Mouse (Mus musculus): Measurements from ENCODE around the gene Snapc3. TPM values are rescaled to one million over a fixed set of nuclear protein-coding genes. Genes with fewer than 3 reads are reported as not detected.
"Not testable (repeated sequence)": the region's sequence is repeated elsewhere in the genome, so short reads cannot be mapped to it uniquely, and the experiment has no call there.

Snapc3 gene
- polyA plus RNA-seq, 1 experiment from 2014 or later = 17.7 TPM

- ATAC-seq = no peak
- no peak overlapping the region for H3K4me3 ChIP-seq
These were observed 47.3 kb downstream of the Snapc3 start for GRCm38 (mm10) chr4:83464827-83465226.

GRCm38 (mm10) chr4:83467615-83468014 is 50.1 kb downstream of the Snapc3 start:
- no peaks in the 10 kb centered on the region for H3K9me3 ChIP-seq (replicated peaks)
- H3K4me1 ChIP-seq = no peaks in the 10 kb centered on the region
- no peak overlapping the region for H3K4me3 ChIP-seq
- no peak overlapping the region for H3K9ac ChIP-seq
- ATAC-seq = no peak
- WGBS (ENCODE audit: insufficient replicate concordance) = 82% methylated on average over 7 of the region's 7 CpGs
- no peaks in the 10 kb centered on the region for H3K27me3 ChIP-seq (replicated peaks)
- H3K27ac ChIP-seq = no peak overlapping the region
- peaks cover 89% of the 10 kb centered on the region for H3K36me3 ChIP-seq
- no peak overlapping the region for H3K4me2 ChIP-seq

More at GRCm38 (mm10) chr4:83464827-83465226, 47.3 kb downstream of the Snapc3 start:
- WGBS (ENCODE audit: insufficient replicate concordance) = 77% methylated on average over 7 of the region's 7 CpGs
- Histone ChIP-seq H3K4me1 (no peaks in the 10 kb centered on the region), H3K4me2 (no peak overlapping the region), H3K9me3 (replicated peaks) (no peaks in the 10 kb centered on the region), H3K27ac (no peak overlapping the region), H3K36me3 (peaks cover 83% of the 10 kb centered on the region), H3K9ac (no peak overlapping the region), H3K27me3 (replicated peaks) (no peaks in the 10 kb centered on the region)

GRCm38 (mm10) chr4:83468208-83468607 is 50.7 kb downstream of the Snapc3 start:
- H3K9ac ChIP-seq = no peak overlapping the region
- no peaks in the 10 kb centered on the region for H3K27me3 ChIP-seq (replicated peaks)
- no peak overlapping the region for H3K4me3 ChIP-seq
- no peak overlapping the region for H3K27ac ChIP-seq
- H3K4me2 ChIP-seq = no peak overlapping the region
- no peak for ATAC-seq
- H3K36me3 ChIP-seq = peaks cover 89% of the 10 kb centered on the region
- no peaks in the 10 kb centered on the region for H3K4me1 ChIP-seq
- 77% methylated on average over 3 of the region's 3 CpGs for WGBS (ENCODE audit: insufficient replicate concordance)
- no peaks in the 10 kb centered on the region for H3K9me3 ChIP-seq (replicated peaks)

GRCm38 (mm10) chr4:83485250-83485649 is 67.7 kb downstream of the Snapc3 start:
- Histone ChIP-seq H3K27ac (peak overlapping the region; percentile 98), H3K9ac (peak overlapping the region; percentile 95), H3K27me3 (replicated peaks) (no peaks in the 10 kb centered on the region), H3K4me1 (peaks cover 27% of the 10 kb centered on the region), H3K36me3 (peaks cover 42% of the 10 kb centered on the region), H3K4me3 (peak overlapping the region; percentile 93), H3K9me3 (replicated peaks) (no peaks in the 10 kb centered on the region), H3K4me2 (peak overlapping the region; percentile 78)
- 29% methylated on average over 12 of the region's 12 CpGs for WGBS (ENCODE audit: insufficient replicate concordance)
- ATAC-seq = no peak

- peak overlapping the region; percentile 78 for H3K4me2 ChIP-seq
- peak; percentile 86 for ATAC-seq
- H3K27ac ChIP-seq = peak overlapping the region; percentile 98
- under 1% methylated on average over 34 of the region's 40 CpGs for WGBS (ENCODE audit: insufficient replicate concordance)
- H3K9me3 ChIP-seq (replicated peaks) = no peaks in the 10 kb centered on the region
- H3K4me1 ChIP-seq = peaks cover 27% of the 10 kb centered on the region
- H3K27me3 ChIP-seq (replicated peaks) = no peaks in the 10 kb centered on the region
- peak overlapping the region; percentile 95 for H3K9ac ChIP-seq
- peak overlapping the region; percentile 93 for H3K4me3 ChIP-seq
- H3K36me3 ChIP-seq = peaks cover 37% of the 10 kb centered on the region
These were observed 68.2 kb downstream of the Snapc3 start for GRCm38 (mm10) chr4:83485735-83486116.

GRCm38 (mm10) chr4:83486117-83486901 is 68.8 kb downstream of the Snapc3 start, which contains the start of gene Psip1:
Psip1 (minus strand) TSS chr4:83486459.
- peak within 1 kb of the TSS; percentile 78 for H3K4me2 ChIP-seq
- H3K9me3 ChIP-seq (replicated peaks) = no peaks in the 10 kb centered on the region
- no peaks in the 10 kb centered on the region for H3K27me3 ChIP-seq (replicated peaks)
- peak; percentile 86 for ATAC-seq
- H3K36me3 ChIP-seq = peaks cover 32% of the 10 kb centered on the region
- peak within 1 kb of the TSS; percentile 93 for H3K4me3 ChIP-seq
- peaks cover 27% of the 10 kb centered on the region for H3K4me1 ChIP-seq
- WGBS (ENCODE audit: insufficient replicate concordance) = under 1% methylated on average over 47 of the region's 86 CpGs
- H3K27ac ChIP-seq = peak within 1 kb of the TSS; percentile 98
- H3K9ac ChIP-seq = peak within 1 kb of the TSS; percentile 95

- no peak overlapping the region for H3K27ac ChIP-seq
- H3K36me3 ChIP-seq = peaks cover 6% of the 10 kb centered on the region
- no peak for ATAC-seq
- peaks cover 17% of the 10 kb centered on the region for H3K4me1 ChIP-seq
- H3K9ac ChIP-seq = no peak overlapping the region
- no peaks in the 10 kb centered on the region for H3K27me3 ChIP-seq (replicated peaks)
- H3K9me3 ChIP-seq (replicated peaks) = no peaks in the 10 kb centered on the region
- no peak overlapping the region for H3K4me3 ChIP-seq
- no peak overlapping the region for H3K4me2 ChIP-seq
- WGBS (ENCODE audit: insufficient replicate concordance) = 49% methylated on average over 5 of the region's 5 CpGs
These were observed 71.6 kb downstream of the Snapc3 start for GRCm38 (mm10) chr4:83489121-83489520.

- no peak overlapping the region for H3K27ac ChIP-seq
- no peaks in the 10 kb centered on the region for H3K4me1 ChIP-seq
- H3K27me3 ChIP-seq (replicated peaks) = no peaks in the 10 kb centered on the region
- H3K4me2 ChIP-seq = no peak overlapping the region
- ATAC-seq = no peak
- H3K9me3 ChIP-seq (replicated peaks) = no peaks in the 10 kb centered on the region
- H3K9ac ChIP-seq = no peak overlapping the region
- WGBS (ENCODE audit: insufficient replicate concordance) = 82% methylated on average over 1 of the region's 1 CpGs
- H3K36me3 ChIP-seq = no peaks in the 10 kb centered on the region
- H3K4me3 ChIP-seq = no peak overlapping the region
These were observed 75.6 kb downstream of the Snapc3 start for GRCm38 (mm10) chr4:83493112-83493511.

GRCm38 (mm10) chr4:83497013-83497412 is 79.5 kb downstream of the Snapc3 start:
- not testable (repeated sequence) for H3K27ac ChIP-seq; H3K4me3 ChIP-seq; H3K9ac ChIP-seq; H3K9me3 ChIP-seq (replicated peaks); ATAC-seq; H3K4me1 ChIP-seq; H3K4me2 ChIP-seq; H3K27me3 ChIP-seq (replicated peaks); H3K36me3 ChIP-seq
- 73% methylated on average over 5 of the region's 5 CpGs for whole genome bisulfite sequencing (ENCODE audit: insufficient replicate concordance)

- Histone ChIP-seq H3K36me3 (no peaks in the 10 kb centered on the region), H3K4me1 (peaks cover 4% of the 10 kb centered on the region; the same call in 1 of the 2 replicates), H3K9ac (no peak overlapping the region), H3K4me3 (no peak overlapping the region), H3K27me3 (replicated peaks) (peaks cover 3% of the 10 kb centered on the region; the same call in 1 of the 2 replicates), H3K9me3 (replicated peaks) (no peaks in the 10 kb centered on the region), H3K4me2 (peak overlapping the region; percentile 45), H3K27ac (no peak overlapping the region)
- 17% methylated on average over 22 of the region's 22 CpGs for WGBS (ENCODE audit: insufficient replicate concordance)
- ATAC-seq = no peak
These were observed 82.9 kb downstream of the Snapc3 start for GRCm38 (mm10) chr4:83500154-83501036.

- Histone ChIP-seq H3K36me3 (no peaks in the 10 kb centered on the region), H3K27me3 (replicated peaks) (peaks cover 3% of the 10 kb centered on the region; the same call in 1 of the 2 replicates), H3K9ac (no peak overlapping the region), H3K27ac (no peak overlapping the region), H3K9me3 (replicated peaks) (no peaks in the 10 kb centered on the region), H3K4me3 (no peak overlapping the region), H3K4me2 (no peak overlapping the region), H3K4me1 (peaks cover 4% of the 10 kb centered on the region; the same call in 1 of the 2 replicates)
- 43% methylated on average over 7 of the region's 7 CpGs for WGBS (ENCODE audit: insufficient replicate concordance)
- ATAC-seq = no peak
These were observed 83.5 kb downstream of the Snapc3 start for GRCm38 (mm10) chr4:83501037-83501430.

GRCm38 (mm10) chr4:83509600-83509999 is 92.1 kb downstream of the Snapc3 start:
- Histone ChIP-seq H3K9me3 (replicated peaks) (no peaks in the 10 kb centered on the region), H3K4me2 (no peak overlapping the region), H3K4me3 (no peak overlapping the region), H3K4me1 (no peaks in the 10 kb centered on the region), H3K9ac (no peak overlapping the region), H3K27ac (no peak overlapping the region), H3K36me3 (no peaks in the 10 kb centered on the region), H3K27me3 (replicated peaks) (peaks cover 12% of the 10 kb centered on the region)
- 38% methylated on average over 2 of the region's 2 CpGs for WGBS (ENCODE audit: insufficient replicate concordance)
- no peak for ATAC-seq

Measured in liver, embryonic 12.5 days (tissue).